Mouse (Mus musculus): ENCODE measurements at regions not wholly inside any gene's neighbourhood (a gene's known extent, or its start where the extent isn't known, plus 50 kb on each side); places are given as distances from the start of the nearest gene placed in this dataset.

DNA sequence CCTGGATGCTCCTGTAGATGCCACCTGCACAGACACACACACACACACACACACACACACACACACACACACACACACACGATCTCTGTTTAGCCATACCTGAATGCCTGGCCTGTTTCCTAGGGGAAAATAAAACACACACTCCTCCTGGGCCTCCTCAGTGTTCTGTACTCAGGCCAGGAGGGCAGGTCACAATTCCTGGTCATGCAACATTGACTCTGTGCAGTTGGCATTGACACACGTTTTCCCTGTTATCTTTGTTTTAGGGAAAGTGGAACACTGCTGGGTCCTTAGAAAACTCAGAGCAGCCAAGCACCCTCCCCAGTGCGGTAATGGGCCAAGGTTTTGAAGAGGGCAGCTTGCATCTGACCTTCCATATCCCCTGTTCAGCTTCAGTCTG lies 246.7 kb downstream of the H2al1j start:
- TF ChIP-seq CTCF (conservative IDR thresholded peaks at IDR 0.05; ENCODE audit: low read length) (no peak), POU5F1 (IDR thresholded peaks at IDR 0.05; ENCODE audit: borderline replicate concordance, low read length) (no peak), NANOG (IDR thresholded peaks at IDR 0.05; ENCODE audit: borderline replicate concordance, low read length) (no peak)
